Mouse (Mus musculus) limb, embryonic 11.5 days (tissue): Measurements from ENCODE around the gene Pakap. TPM values are rescaled to one million over a fixed set of nuclear protein-coding genes. Genes with fewer than 3 reads are reported as not detected.
A peak's percentile ranks its signal among the peaks of the same experiment; 100 is the strongest.

Experiments
- ATAC-seq: fragments of 200-750 bp; cut with Nextera tagmentation; 2 replicates; pipeline ENCODE4 v1.8.0; 2017; ENCODE audit warnings: low read depth; ENCODE audit not compliant: insufficient number of reproducible peaks, low FRiP score, low TSS enrichment
- DNase-seq: peaks from one replicate; pipeline ENCODE4 v3.0.0-alpha.2; 2015; ENCODE audit warnings: low spot score
- H3K27ac ChIP-seq: fragments of 300-500 bp; sonication (generic); replicated peaks from 2 replicates; pipeline ENCODE4 v1.5.1; 2014; ENCODE audit warnings: low read depth, mild to moderate bottlenecking, low read length
- H3K27me3 ChIP-seq: fragments of 300-500 bp; sonication (generic); 2 replicates; pipeline ENCODE4 v1.6.1; 2014; ENCODE audit warnings: mild to moderate bottlenecking, low read length, mixed read lengths; ENCODE audit not compliant: control insufficient read depth, insufficient read depth
- H3K36me3 ChIP-seq: fragments of 300-500 bp; sonication (generic); 2 replicates; pipeline ENCODE4 v1.6.1; 2014; ENCODE audit warnings: mild to moderate bottlenecking, low read length, moderate library complexity, mixed read lengths; ENCODE audit not compliant: control insufficient read depth, insufficient read depth
- H3K4me1 ChIP-seq: fragments of 300-500 bp; sonication (generic); 2 replicates; pipeline ENCODE4 v1.6.1; 2014; ENCODE audit warnings: low read length, mixed read lengths; ENCODE audit not compliant: control insufficient read depth, insufficient read depth
- H3K4me2 ChIP-seq: fragments of 300-500 bp; sonication (generic); 2 replicates; pipeline ENCODE4 v1.6.1; 2014; ENCODE audit warnings: low read depth, mild to moderate bottlenecking, moderate library complexity; ENCODE audit not compliant: severe bottlenecking
- H3K4me3 ChIP-seq: fragments of 300-500 bp; sonication (generic); 2 replicates; pipeline ENCODE4 v1.5.1; 2014; ENCODE audit warnings: low read depth, low read length
- H3K9ac ChIP-seq: fragments of 300-500 bp; sonication (generic); 2 replicates; pipeline ENCODE4 v1.6.1; 2014; ENCODE audit warnings: mild to moderate bottlenecking, low read length
- H3K9me3 ChIP-seq: fragments of 300-500 bp; sonication (generic); 2 replicates; pipeline ENCODE4 v1.6.1; 2016; ENCODE audit warnings: low read length; ENCODE audit not compliant: control insufficient read depth
- WGBS: fragments of 180-500 bp; shearing (Covaris S2); extraction: QIAGEN DNeasy Blood & Tissue Kit; methylation state at CpG from one replicate; pipeline ENCODE4 v1.1.7; 2014; 5-methylcytosine and 5-hydroxymethylcytosine counted together
- polyA plus RNA-seq: library from polyadenylated mRNA; unstranded; fragments of >200 nt; fragmentation: Nextera tagmentation; extraction: Ambion mirVana; gene quantifications from 2 replicates; pipeline ENCODE4 v1.2.1, GENCODE M21; 2014

Gene Pakap
- polyA plus RNA-seq, 1 experiment from 2014 or later, result 32.6 TPM

- Histone ChIP-seq H3K36me3 (no peaks in the 10 kb centered on the region), H3K4me2 (no peak overlapping the region), H3K27ac (no peak overlapping the region), H3K27me3 (no peaks in the 10 kb centered on the region), H3K4me1 (peaks cover 9% of the 10 kb centered on the region; the same call in 1 of the 2 replicates), H3K4me3 (no peak overlapping the region), H3K9ac (no peak overlapping the region), H3K9me3 (no peaks in the 10 kb centered on the region)
- no peak for DNase-seq
- WGBS, result 89% methylated on average over 8 of the region's 8 CpGs
- ATAC-seq, result no peak
Measured at GRCm38 (mm10) chr4:57816146-57816545, 248.2 kb downstream of the Pakap start.

GRCm38 (mm10) chr4:57820839-57821374 is 252.9 kb downstream of the Pakap start:
- WGBS, result 91% methylated on average over 24 of the region's 24 CpGs
- Histone ChIP-seq H3K4me3 (no peak overlapping the region), H3K36me3 (no peaks in the 10 kb centered on the region), H3K4me1 (peaks cover 8% of the 10 kb centered on the region), H3K9ac (no peak overlapping the region), H3K27me3 (no peaks in the 10 kb centered on the region), H3K9me3 (no peaks in the 10 kb centered on the region), H3K4me2 (no peak overlapping the region), H3K27ac (no peak overlapping the region)
- ATAC-seq (no peak), DNase-seq (no peak)

GRCm38 (mm10) chr4:57821556-57822356 is 253.8 kb downstream of the Pakap start:
- no peak for DNase-seq
- H3K4me2 ChIP-seq, result no peak overlapping the region; the same call in 1 of the 2 replicates
- H3K4me1 ChIP-seq, result peaks cover 8% of the 10 kb centered on the region
- H3K4me3 ChIP-seq, result no peak overlapping the region
- no peaks in the 10 kb centered on the region for H3K36me3 ChIP-seq
- H3K27me3 ChIP-seq, result no peaks in the 10 kb centered on the region
- no peak overlapping the region for H3K9ac ChIP-seq
- WGBS, result 24% methylated on average over 11 of the region's 11 CpGs
- H3K27ac ChIP-seq, result 0 out of 2 replicates have a peak overlapping the region, but pooled peaks have one; percentile 51
- no peaks in the 10 kb centered on the region for H3K9me3 ChIP-seq
- ATAC-seq, result no peak

- H3K36me3 ChIP-seq, result no peaks in the 10 kb centered on the region
- H3K27me3 ChIP-seq, result no peaks in the 10 kb centered on the region
- H3K9ac ChIP-seq, result no peak overlapping the region
- H3K9me3 ChIP-seq, result no peaks in the 10 kb centered on the region
- ATAC-seq, result no peak
- no peak for DNase-seq
- 86% methylated on average over 5 of the region's 5 CpGs for WGBS
- H3K4me1 ChIP-seq, result peaks cover 8% of the 10 kb centered on the region
- H3K4me2 ChIP-seq, result no peak overlapping the region
- no peak overlapping the region for H3K27ac ChIP-seq
- H3K4me3 ChIP-seq, result no peak overlapping the region
Measured at GRCm38 (mm10) chr4:57822641-57823040, 254.7 kb downstream of the Pakap start.

GRCm38 (mm10) chr4:57824626-57825240 is 256.8 kb downstream of the Pakap start:
- Histone ChIP-seq H3K9me3 (no peaks in the 10 kb centered on the region), H3K9ac (no peak overlapping the region), H3K4me3 (no peak overlapping the region), H3K27me3 (no peaks in the 10 kb centered on the region), H3K4me1 (peaks cover 8% of the 10 kb centered on the region), H3K36me3 (no peaks in the 10 kb centered on the region), H3K27ac (no peak overlapping the region), H3K4me2 (no peak overlapping the region)
- ATAC-seq (no peak), DNase-seq (no peak)
- WGBS, result 77% methylated on average over 8 of the region's 8 CpGs

- DNase-seq, result no peak
- H3K27ac ChIP-seq, result no peak overlapping the region
- no peak for ATAC-seq
Measured at GRCm38 (mm10) chr4:57826272-57826671, 258.3 kb downstream of the Pakap start.

GRCm38 (mm10) chr4:57829131-57829530 is 261.2 kb downstream of the Pakap start:
- DNase-seq (no peak), ATAC-seq (no peak)
- whole genome bisulfite sequencing, result 77% methylated on average over 9 of the region's 9 CpGs
- no peaks in the 10 kb centered on the region for H3K9me3 ChIP-seq
- H3K27me3 ChIP-seq, result no peaks in the 10 kb centered on the region
- H3K4me3 ChIP-seq, result no peak overlapping the region
- H3K9ac ChIP-seq, result no peak overlapping the region
- no peak overlapping the region for H3K4me2 ChIP-seq
- no peak overlapping the region for H3K27ac ChIP-seq
- peaks cover 20% of the 10 kb centered on the region for H3K4me1 ChIP-seq
- H3K36me3 ChIP-seq, result no peaks in the 10 kb centered on the region

More at GRCm38 (mm10) chr4:57826272-57826671, 258.3 kb downstream of the Pakap start:
- 91% methylated on average over 7 of the region's 7 CpGs for WGBS
- Histone ChIP-seq H3K9ac (no peak overlapping the region), H3K4me3 (no peak overlapping the region), H3K36me3 (no peaks in the 10 kb centered on the region), H3K27me3 (no peaks in the 10 kb centered on the region), H3K9me3 (no peaks in the 10 kb centered on the region), H3K4me2 (no peak overlapping the region), H3K4me1 (peaks cover 8% of the 10 kb centered on the region)

GRCm38 (mm10) chr4:57829740-57830139 is 261.8 kb downstream of the Pakap start:
- Histone ChIP-seq H3K9me3 (no peaks in the 10 kb centered on the region), H3K27me3 (no peaks in the 10 kb centered on the region), H3K9ac (no peak overlapping the region), H3K36me3 (no peaks in the 10 kb centered on the region), H3K4me3 (no peak overlapping the region), H3K4me1 (peaks cover 21% of the 10 kb centered on the region), H3K27ac (no peak overlapping the region), H3K4me2 (no peak overlapping the region)
- DNase-seq, result no peak
- WGBS, result 41% methylated on average over 3 of the region's 3 CpGs
- no peak for ATAC-seq
